Mouse (Mus musculus): ENCODE measurements at regions not wholly inside any gene's neighbourhood (a gene's known extent, or its start where the extent isn't known, plus 50 kb on each side); places are given as distances from the start of the nearest gene placed in this dataset.

DNA sequence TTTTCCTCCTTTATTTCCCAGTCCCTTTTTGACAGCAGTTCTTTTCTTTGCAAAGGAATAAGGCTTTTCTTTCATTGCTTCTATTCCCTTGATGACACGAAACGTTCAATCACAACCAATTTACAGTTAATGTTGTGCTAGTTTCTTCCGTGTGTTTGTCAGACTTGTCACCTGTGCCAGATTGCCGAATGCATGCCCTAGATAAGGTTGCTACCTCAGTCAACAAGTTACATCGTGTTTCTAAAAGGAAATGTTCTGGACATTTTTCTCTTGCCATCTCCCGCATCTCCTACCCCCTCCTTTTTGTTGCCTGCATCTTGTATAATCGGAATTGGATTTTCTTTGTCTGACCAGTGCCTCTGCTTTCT, 435.7 kb downstream of the Klf5 start:
- no peak for DNase-seq

DNA sequence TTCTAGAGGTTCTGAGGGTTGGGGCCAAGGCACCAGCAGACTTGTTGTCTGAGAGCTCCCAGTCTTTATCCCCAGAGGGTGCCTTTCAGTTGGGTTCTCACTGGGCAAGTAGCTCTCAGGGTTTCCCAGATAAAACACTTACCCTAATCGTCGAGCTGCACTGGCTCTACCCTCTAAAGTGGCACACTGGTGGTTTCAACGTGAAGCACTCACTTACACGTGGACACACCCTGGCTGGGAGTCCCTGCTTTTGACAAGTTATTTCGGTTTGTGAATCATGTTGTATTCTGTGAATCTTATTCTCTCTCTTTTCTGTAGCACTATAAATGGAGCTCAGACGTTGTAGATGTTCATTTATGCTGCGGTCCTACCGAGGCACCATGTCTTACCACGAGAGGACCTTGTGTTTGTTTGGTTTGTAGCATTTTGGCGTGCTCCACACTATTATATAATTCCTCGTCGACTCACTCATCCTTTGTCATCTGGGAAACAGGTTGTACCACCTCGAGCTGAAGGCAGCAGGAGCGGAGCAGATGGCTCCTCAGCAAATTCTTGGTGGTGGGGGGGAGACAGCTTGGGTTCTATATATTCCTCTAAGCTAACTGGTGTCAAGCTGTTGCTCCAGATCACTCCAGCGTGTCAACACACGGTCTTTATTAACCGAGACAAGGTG, 445.3 kb downstream of the Klf5 start:
- peak; percentile 29 for DNase-seq

DNA sequence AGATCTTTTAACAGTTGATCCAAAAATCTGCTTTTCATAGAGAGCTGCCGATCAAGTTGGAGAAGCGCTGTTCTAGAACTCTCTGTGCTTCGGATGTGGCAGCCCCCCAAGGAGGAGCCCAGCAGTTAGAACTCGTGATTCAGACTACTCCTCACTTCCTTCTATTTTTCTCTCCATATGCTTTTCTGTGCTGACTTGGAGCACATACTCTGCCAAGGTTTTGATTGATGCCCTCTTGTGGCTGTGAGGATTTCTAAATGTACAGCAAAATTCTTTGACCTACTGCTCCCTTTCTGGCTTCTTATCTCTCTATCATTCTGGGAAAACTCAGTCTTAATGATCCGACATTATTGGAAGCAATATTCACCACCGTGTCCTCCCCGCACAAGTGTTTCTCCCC, 446.7 kb downstream of the Klf5 start:
- peak; percentile 11 for DNase-seq

DNA sequence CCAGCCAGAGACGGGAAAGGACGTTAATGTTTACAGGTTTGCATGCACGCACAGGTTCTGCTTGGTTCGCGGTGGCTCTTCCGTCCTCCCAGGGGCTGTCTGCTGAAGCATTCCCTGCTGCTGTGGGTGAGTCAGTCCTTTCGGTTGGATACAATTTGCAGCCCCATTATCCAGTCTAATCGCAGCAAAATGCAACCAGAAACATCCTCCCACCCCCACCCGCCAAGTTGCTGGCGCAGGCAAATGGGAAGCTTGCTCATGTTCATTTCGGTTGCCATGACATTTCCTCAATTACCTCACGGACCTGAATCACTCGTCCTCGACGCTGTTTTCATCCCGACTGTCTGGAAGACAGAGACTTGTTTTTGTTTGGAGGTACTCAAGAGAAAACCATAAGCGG, 449.7 kb downstream of the Klf5 start:
- peak; percentile 57 for DNase-seq

DNA sequence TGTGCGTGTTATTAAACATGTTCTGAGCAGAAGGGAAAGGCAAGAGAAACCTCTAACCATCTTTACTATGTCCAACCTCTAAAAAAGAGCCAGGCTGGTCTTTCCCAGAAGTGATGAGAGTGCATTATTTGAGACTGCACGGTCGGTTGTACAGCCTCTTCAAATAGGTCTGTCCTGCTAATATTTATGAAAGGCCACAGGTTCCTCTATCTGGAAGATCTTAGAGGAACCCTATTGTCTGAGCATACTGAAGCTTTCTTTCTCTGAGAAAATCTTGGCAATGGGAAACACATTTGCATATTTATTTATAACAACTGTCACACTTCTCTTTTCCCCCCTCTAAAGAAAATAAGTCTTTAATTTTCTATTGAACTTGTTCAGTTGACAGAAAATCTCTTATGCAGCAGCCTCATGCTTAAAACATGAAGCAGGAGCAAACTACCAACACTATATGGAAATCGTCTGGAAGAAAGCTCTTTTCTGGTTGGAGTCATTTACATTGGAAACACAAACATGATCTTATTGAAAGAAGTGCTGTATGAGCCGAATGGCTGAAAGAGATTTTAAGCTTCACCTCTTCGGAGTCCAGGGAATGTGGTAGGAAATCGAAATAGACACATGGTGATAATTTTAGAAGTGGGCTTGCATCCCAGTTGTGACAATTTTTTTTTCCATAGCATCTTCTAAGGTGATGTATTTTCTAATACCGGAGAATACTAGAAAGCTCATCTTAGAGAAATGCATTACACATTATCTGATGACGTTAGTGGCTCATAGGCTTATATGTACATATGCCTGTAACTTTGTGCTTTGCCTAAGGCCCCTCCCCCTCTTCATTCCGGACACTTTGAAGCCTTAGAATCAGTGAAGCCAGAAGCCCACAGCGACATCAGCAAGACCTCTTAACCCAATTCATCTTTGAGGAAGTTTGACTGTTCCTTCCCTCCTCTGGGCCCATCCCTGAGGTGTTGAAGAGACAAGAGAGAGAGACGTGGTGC, 451.1 kb downstream of the Klf5 start:
- DNase-seq: no peak

DNA sequence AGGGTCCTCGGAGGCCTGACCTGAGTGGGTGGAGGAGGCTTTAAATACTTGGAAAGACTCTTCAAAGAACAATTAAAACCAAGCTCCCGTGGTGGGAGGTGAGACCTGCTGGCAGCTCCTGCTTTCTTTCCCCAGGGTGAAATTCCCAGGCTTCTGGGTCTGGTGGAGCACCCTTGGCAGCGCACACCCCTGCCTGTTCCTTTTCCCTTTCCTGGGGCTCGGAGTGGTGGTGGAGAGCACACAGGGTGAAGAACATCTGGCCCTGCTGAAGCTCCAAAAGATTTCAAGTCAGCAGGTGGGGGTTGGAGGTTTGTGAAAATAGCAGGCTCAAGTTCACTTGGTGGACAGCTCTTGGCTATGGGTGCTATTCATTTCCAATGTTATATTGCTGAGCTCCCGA, 459.6 kb downstream of the Klf5 start:
- no peak for DNase-seq

DNA sequence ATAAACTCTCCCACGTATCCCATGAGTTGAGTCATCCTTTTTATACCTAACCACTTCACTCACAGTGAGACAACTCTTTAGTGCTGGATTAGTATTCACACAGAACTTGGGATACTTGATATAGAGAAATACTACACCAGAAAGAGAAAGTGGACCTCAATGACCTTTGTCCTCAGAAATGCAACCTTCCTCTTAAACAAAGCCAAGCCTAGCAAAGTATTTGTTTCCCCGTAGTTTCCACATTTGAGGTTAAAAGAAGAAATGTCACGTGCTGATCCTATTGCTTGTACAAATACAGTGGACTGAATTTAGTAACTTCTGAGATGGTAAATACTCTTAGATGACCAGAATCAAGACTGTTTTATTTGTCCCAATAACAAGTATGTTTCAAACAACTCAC, 464.8 kb downstream of the Klf5 start:
- no peak for DNase-seq

DNA sequence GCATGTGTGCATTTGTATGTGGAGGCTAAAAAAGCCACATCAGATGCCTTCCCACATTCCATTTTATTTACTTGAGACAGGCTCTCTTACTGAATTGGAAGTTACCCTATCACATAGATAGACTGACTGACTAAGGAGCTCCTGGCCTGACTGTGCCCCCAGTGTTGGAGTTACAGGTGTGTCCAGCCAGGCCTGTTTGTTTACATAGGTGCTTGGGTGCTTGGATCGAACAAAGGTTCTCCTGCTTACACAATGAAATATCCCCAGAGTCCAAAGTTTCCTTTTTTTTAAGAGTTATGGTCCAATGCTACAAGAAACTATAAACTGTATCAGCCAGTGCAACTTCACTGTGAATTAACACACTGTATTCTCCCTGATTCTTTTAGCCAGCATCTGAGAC, 472.5 kb downstream of the Klf5 start:
- no peak for DNase-seq

DNA sequence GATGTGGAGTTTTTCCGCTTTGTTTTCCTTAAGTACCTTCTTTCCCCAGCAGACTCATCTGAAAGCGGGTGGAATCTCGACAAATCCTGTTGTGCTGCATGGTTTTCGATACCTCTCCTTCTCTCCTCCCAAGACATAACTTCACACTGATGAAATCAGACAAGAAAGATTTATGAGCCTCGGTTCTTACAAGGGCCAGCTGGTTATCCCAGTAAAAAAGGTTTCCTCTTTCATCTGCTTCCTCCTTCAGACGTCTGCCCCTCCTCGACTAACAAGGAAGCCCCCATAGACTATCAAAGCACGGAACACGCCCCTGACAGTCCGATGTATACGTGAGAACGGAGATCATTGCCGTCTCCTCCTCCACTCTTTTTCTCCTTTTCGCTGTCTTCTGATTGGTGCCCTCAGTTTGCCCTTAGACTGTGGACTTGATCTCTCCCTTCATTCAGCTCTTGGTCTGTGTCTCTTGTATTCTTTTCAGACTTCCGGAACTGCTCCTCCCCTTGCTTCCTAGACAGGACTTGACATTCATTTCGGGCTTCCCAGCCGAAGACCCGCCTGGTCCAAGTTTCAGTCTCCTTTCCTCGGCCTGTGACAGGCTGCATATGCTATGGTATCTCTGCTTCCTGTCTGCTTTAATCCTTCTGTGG, 474.4 kb downstream of the Klf5 start:
- DNase-seq: no peak

DNA sequence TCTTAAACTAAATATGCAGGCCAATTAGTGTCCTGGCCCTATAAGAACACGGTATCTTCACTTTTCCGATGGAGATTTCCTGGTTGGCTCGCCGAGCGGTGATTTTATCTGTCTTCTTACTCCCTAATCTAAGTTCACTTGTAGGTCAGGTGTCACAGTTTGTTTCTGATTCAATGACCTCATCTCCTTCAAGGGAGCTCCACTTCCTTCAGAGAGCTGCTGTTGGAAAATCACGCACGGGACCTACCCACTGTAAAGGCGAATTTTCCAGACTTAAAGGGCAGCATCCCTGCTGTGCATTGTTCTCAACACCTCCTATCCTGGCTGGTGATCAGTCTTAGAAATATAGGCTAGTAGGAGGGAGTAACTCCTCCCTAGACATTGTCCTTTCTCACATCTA, 480.0 kb downstream of the Klf5 start:
- DNase-seq: no peak

DNA sequence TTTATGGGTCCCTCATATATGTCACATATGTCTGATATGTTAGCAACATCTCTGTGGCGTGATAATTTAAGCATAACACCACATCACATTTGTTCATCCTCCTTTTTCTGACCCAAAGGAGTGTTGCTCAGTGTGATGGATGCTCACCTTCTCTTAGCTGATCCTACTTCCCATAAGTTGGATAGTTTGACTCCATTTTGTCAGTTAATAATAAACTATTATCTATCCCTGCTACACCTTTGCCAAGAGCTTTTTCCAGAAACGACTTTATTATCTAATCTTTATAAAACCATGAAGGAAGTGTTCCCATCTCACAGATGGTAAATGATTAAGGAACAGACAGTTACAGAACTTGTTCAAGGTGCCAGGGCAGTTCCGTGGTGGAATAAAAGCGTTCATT, 480.5 kb downstream of the Klf5 start:
- DNase-seq: no peak

DNA sequence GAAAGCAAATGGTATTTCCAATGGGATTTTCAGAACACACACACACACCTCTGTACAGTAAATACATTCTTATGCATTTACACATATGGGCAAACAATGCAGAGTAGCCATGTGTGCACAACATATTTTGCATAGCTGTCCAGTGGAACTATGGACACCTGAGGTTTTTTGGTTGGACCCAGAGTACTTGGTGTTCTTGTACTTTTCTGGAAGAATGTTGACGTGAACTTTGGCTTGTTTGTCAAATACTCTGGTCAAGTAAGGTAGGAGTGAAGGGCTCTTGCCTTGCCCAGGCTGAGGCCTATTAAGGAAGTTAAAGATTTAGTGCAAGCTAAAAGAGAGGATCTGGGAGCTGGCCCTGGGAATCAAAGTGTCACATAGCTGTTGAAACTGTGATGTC, 485.2 kb downstream of the Klf5 start:
- no peak for DNase-seq

DNA sequence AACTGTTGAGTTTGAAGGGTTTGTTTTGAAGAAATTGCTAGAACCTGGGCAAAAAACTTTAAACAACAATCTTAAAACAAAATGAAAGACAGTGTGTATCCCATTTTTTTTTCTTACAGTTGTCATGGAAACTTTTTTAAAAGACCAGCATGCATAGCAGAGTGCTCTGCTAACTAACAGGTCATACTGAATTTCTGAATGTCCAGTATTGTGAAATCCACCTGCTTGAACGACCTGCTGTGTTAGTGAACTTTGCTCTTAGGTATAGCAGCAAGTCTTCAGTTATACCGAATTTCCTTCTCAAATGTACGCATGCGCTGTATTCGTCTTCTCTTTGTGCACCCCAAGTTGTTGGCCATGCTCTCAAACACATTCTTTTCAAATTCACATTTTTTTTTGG, 486.6 kb downstream of the Klf5 start:
- DNase-seq: no peak

DNA sequence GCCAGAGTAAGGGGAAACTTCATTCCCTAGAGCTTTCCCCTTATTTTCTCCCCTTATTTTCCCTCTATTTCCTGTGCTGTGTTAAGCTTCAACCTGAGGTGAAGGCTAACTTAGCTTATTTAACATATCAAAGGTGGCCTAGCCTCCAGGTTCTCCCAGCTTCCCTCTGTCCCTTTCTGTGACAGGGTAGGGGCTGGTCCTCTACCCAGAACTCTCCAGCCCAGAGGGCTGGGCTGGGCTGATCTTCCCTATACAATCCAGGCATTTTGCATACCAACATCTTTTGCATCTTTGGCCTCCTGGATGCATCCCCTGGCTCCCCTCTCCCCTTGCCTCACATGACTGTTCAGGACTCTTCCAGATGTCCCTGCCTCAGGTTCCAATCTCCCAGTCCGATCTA, 487.9 kb downstream of the Klf5 start:
- DNase-seq: no peak

DNA sequence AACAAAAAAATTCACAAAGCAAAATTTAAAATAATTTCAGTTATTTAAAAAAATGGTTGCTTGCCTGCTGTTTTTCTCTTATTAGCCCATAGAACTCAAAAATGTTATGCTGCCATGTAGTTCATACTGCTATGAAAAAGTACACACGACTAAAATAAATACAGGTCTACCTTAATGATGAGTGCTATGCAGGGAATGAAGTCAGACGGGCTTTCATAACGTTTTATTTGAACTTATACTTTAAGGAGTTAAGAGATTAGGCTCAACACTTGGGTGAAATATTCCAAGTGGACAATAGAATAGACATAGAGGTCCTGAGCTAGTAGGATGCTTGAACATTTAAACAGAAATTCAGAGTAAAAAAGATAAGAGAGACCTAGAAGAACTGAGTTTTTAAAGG, 489.7 kb downstream of the Klf5 start:
- DNase-seq: no peak

DNA sequence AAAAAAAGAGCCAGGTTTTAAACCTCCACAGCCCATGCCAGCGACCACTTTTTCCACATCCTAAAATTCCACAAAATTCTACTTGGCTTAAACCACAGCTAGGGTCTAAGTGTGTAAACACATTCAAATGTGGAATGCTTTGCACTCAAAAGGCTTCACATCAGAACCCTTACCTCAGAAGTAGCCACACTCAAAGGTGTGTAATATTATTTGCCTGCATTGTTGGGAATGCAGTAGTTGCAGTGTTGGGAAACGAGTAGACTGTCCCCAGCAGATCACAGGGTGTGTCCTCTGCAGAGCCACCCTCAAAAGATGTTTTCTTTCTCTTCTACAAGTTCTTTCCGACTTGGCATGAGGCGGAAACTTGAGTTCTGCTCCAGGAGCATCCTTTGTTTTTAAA, 488.2 kb downstream of the Klf12 start:
- no peak for DNase-seq

DNA sequence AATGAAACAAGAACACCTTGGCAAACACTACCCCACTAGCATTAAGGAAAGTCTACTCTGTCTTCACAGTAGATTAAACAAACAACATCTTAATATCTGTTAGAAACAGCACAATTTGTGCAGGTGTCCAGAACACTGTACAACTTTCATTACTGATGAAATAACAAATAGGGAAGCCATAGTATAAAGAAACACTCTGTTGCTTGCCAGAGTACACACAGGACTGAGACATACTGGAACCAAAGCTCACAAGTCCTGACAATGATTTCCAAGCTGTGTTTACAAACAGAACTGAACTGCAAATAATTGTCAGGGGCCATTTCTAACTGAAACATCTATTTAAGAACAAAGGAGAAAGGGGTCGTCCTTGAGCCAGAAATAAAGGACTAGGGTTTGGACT, 478.4 kb downstream of the Klf12 start:
- DNase-seq: no peak

DNA sequence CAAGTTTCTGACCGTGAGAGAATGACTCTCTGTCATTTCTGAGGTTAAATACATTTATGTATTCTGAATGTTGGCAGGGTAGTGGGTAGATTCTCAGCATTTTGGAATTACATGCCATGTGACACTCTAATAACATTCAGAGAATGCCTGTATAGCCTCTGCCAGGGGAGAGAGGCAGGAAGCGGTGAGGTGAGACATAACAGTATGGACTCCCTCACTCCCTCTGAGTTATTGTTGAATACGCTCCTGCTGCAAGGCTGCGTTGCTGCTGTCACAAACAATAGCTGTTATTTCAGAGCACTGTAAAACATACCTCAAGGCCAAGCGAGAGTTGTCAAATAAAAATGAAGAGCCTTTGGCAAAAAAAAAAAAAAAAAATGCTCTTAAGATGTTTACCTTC, 477.9 kb downstream of the Klf12 start:
- no peak for DNase-seq

DNA sequence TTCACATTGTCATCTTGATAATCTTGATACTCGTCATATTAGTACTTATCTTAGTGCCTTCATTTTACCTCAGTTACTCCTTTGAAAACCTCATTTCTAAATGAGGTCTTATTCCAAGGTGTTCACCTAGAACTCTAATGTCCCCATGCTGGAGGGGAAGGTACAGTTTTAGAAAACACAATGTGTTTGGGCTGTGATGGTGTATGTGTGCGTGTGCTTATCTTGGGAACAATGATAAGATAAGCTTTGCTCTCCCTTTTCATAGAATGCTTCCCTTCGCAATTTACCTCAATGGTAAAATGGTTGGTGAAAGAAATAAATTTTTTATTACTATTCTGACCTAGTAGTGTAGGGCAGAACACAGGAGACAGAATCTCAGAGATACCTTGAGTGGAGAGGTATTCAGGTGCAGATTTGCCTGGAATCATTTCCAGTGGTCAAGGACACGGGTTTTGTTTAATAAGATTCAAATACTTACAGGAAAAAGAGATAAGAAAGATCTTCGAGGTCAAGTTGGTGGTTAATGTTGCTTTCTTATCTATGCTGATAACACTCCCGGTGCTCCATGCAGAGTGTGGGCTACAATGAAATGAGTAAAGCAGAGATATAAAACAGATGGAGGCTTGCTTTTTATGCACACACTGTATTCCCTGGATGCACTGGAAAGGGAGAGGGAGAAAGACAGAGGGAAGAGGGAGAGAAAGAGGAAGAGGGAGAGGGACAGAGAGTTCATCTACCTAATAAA, 471.6 kb downstream of the Klf12 start:
- no peak for DNase-seq
